8 mouse cellular contexts compared by ENCODE assay signal in genomic region chr4:108327730-108328484, GRCm38 (mm10). TPM values are rescaled to one million over a fixed set of nuclear protein-coding genes. Genes with fewer than 3 reads are reported as not detected.
DNase-seq lines count a peak whose midpoint lies in the region; ATAC-seq and TF ChIP-seq lines count a peak whose summit lies in the region.

Gene Coa7, plus strand, starts transcription at chr4:108328140.

- ATAC-seq in cerebellum, adult (ENCODE audit: insufficient number of reproducible peaks, low FRiP score, low TSS enrichment) = peak; percentile 86
- ATAC-seq in forebrain, embryonic 13.5 days = peak; percentile 95
- peak; percentile 96 for ATAC-seq in neural tube, embryonic 15.5 days (ENCODE audit: low FRiP score)

- H3K9me3 ChIP-seq in ES-Bruce4 (replicated peaks; ENCODE audit: control insufficient read depth, insufficient read depth, low read length, poor library complexity, severe bottlenecking) = no peaks in the 10 kb centered on the region
- H3K9me3 ChIP-seq in forebrain, embryonic 13.5 days (replicated peaks) = no peaks in the 10 kb centered on the region
- no peaks in the 10 kb centered on the region for H3K9me3 ChIP-seq in neural tube, embryonic 15.5 days (replicated peaks)

- no peaks in the 10 kb centered on the region for H3K27me3 ChIP-seq in ES-Bruce4 (ENCODE audit: control insufficient read depth, insufficient read depth, low read length, poor library complexity, severe bottlenecking)
- H3K27me3 ChIP-seq in forebrain, embryonic 13.5 days = no peaks in the 10 kb centered on the region
- H3K27me3 ChIP-seq in neural tube, embryonic 15.5 days (replicated peaks) = no peaks in the 10 kb centered on the region

- DNase-seq in heart, postnatal 10 days = peak; percentile 97 to 98
- DNase-seq in layer of hippocampus, adult 11-12 months (ENCODE audit: low spot score) = peak; percentile 97
- peak; percentile 95 to 96 for DNase-seq in lung, adult 18-20 months
- peak; percentile 96 for DNase-seq in testis, postnatal 14 days (ENCODE audit: low spot score)

- peak within 1 kb of the TSS; percentile 90 for H3K27ac ChIP-seq in ES-Bruce4 (ENCODE audit: insufficient read depth, low read length)
- peak within 1 kb of the TSS; percentile 94 for H3K27ac ChIP-seq in forebrain, embryonic 13.5 days
- peak within 1 kb of the TSS; percentile 95 for H3K27ac ChIP-seq in neural tube, embryonic 15.5 days (replicated peaks)

- peaks cover 9% of the 10 kb centered on the region for H3K36me3 ChIP-seq in ES-Bruce4 (ENCODE audit: control insufficient read depth, insufficient read depth, low read length, poor library complexity, severe bottlenecking)
- H3K36me3 ChIP-seq in forebrain, embryonic 13.5 days (ENCODE audit: poor library complexity, severe bottlenecking) = peaks cover 18% of the 10 kb centered on the region
- peaks cover 4% of the 10 kb centered on the region; the same call in 1 of the 2 replicates for H3K36me3 ChIP-seq in neural tube, embryonic 15.5 days

- peaks cover 2% of the 10 kb centered on the region for H3K4me1 ChIP-seq in ES-Bruce4 (ENCODE audit: control insufficient read depth, insufficient read depth, low read length)
- H3K4me1 ChIP-seq in forebrain, embryonic 13.5 days = peaks cover 11% of the 10 kb centered on the region
- H3K4me1 ChIP-seq in neural tube, embryonic 15.5 days = peaks cover 20% of the 10 kb centered on the region

- peak within 1 kb of the TSS; percentile 62 for H3K4me2 ChIP-seq in forebrain, embryonic 13.5 days
- H3K4me2 ChIP-seq in neural tube, embryonic 15.5 days = peak within 1 kb of the TSS; percentile 59

- under 1% methylated on average over 45 of the region's 45 CpGs for WGBS in forebrain, embryonic 13.5 days
- whole genome bisulfite sequencing in neural tube, embryonic 15.5 days = under 1% methylated on average over 44 of the region's 45 CpGs

- intact Hi-C loops in heart, postnatal 10 days (cut with DNase I) = loop anchor here (1.0 to 10.0 kb wide), 6 partner anchors 27 to 403 kb away; partner anchors contain the start of genes Cpt2, Echdc2 and Zyg11b

- H3K9ac ChIP-seq in ES-Bruce4 (ENCODE audit: low read depth, poor library complexity, severe bottlenecking) = peak within 1 kb of the TSS; percentile 25
- peak within 1 kb of the TSS; percentile 72 for H3K9ac ChIP-seq in forebrain, embryonic 13.5 days
- peak within 1 kb of the TSS; percentile 64 for H3K9ac ChIP-seq in neural tube, embryonic 15.5 days (replicated peaks)

- TF ChIP-seq CTCF in ES-Bruce4 (IDR thresholded peaks at IDR 0.05; ENCODE audit: low read depth, low read length) = no peak

- peak within 1 kb of the TSS; percentile 86 for H3K4me3 ChIP-seq in ES-Bruce4 (ENCODE audit: low read depth, low read length)
- H3K4me3 ChIP-seq in forebrain, embryonic 13.5 days = peak within 1 kb of the TSS; percentile 65
- peak within 1 kb of the TSS; percentile 77 for H3K4me3 ChIP-seq in neural tube, embryonic 15.5 days (replicated peaks)

- TF ChIP-seq EP300 in ES-Bruce4 (IDR thresholded peaks at IDR 0.05; ENCODE audit: insufficient read depth, low read depth, low read length) = no peak

- no peak for TF ChIP-seq POLR2A in ES-Bruce4 (IDR thresholded peaks at IDR 0.05; ENCODE audit: insufficient read depth, low read length)

RNA-seq across cellular contexts. Expression of gene Coa7, which starts in this region (rescaled TPM):
- 53.6 and 62.0 TPM in 2 replicates for polyA plus RNA-seq in ES-Bruce4 (2011; ENCODE audit: insufficient read depth, insufficient read length, low read depth, missing spikeins)
- 42.3 and 47.7 TPM in 2 replicates for polyA plus RNA-seq in forebrain, embryonic 13.5 days (2015; fragmentation: Nextera tagmentation; extraction: Ambion mirVana)
- 10 to 100 TPM; 45.8 to 48.5 TPM for total RNA-seq in heart, postnatal 10 days (2021)
- 42.6 and 46.8 TPM in 2 replicates for polyA plus RNA-seq in neural tube, embryonic 15.5 days (2015; fragmentation: Nextera tagmentation; extraction: Ambion mirVana)

Comparison
In these comparisons a context has a peak if more than half of its experiments do, and no peak if none do; other contexts are left out.
1. Peak in every context shown above with its lines: DNase-seq, ATAC-seq, H3K4me3 ChIP-seq and H3K27ac ChIP-seq.